ENCODE assay signal across 32 mouse cellular contexts in the genomic region with DNA sequence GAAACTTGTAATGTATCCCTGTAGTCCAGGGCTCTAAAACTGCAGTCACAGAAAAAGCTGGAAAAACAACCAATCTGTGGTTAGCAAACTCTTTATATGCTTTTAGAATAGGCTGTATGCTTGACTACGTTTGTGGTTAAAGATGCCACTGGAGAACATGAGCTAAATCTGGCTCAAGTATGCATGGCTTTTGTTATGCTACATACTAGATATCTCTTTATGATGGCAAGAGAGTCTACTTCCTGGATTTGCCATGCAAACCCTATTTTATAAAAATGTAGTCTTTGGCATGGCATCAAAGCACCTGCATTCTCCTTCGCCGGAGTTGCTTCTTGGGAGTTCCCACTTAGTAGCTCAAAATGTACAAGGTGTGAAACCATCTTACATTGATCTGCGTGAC.
"Had no signal": no experiment of that assay in that cellular context is flagged by ENCODE, and none has a peak within 500 bp of the region (broad histone marks: within the 10 kb centered on the region; RNA-seq: fewer than 3 reads in every experiment).

No protein-coding gene starts in this region.

- ATAC-seq: liver, embryonic 12.5 days; liver, postnatal 0 days; lung, postnatal 0 days; midbrain, embryonic 13.5 days; midbrain, embryonic 15.5 days; midbrain, embryonic 16.5 days had no signal

- H3K27me3 ChIP-seq: limb, embryonic 12.5 days; limb, embryonic 13.5 days; limb, embryonic 15.5 days; liver, embryonic 12.5 days; liver, embryonic 13.5 days; liver, embryonic 15.5 days; lung, embryonic 15.5 days; megakaryocyte, embryonic 14.5 days; midbrain, embryonic 12.5 days; midbrain, embryonic 13.5 days; midbrain, embryonic 15.5 days; neural tube, embryonic 12.5 days had no signal

- H3K4me2 ChIP-seq: limb, embryonic 12.5 days; limb, embryonic 13.5 days; limb, embryonic 15.5 days; liver, embryonic 11.5 days; liver, embryonic 12.5 days; liver, embryonic 13.5 days; liver, embryonic 15.5 days; lung, embryonic 14.5 days; lung, embryonic 15.5 days; midbrain, embryonic 11.5 days; midbrain, embryonic 12.5 days; midbrain, embryonic 13.5 days; midbrain, embryonic 15.5 days; neural tube, embryonic 12.5 days had no signal

- H3K9ac ChIP-seq: limb, embryonic 12.5 days; limb, embryonic 13.5 days; limb, embryonic 15.5 days; liver, embryonic 12.5 days; liver, embryonic 13.5 days; liver, embryonic 14.5 days; liver, embryonic 15.5 days; liver, postnatal 0 days; lung, embryonic 14.5 days; lung, embryonic 15.5 days; midbrain, embryonic 12.5 days; midbrain, embryonic 13.5 days; midbrain, embryonic 15.5 days; neural tube, embryonic 12.5 days had no signal

- H3K4me3 ChIP-seq: limb, embryonic 10.5 days; limb, embryonic 12.5 days; limb, embryonic 13.5 days; limb, embryonic 15.5 days; liver, embryonic 12.5 days; liver, embryonic 13.5 days; liver, embryonic 15.5 days; lung, embryonic 15.5 days; megakaryocyte, embryonic 14.5 days; midbrain, embryonic 10.5 days; midbrain, embryonic 12.5 days; midbrain, embryonic 13.5 days; midbrain, embryonic 15.5 days; myocyte; neural tube, embryonic 12.5 days had no signal

- DNase-seq: left cerebral cortex, postnatal 4 days; liver; liver, embryonic 13.5 days; liver, postnatal 0 days; lung, adult 18-20 months; lung, adult 2 months; lung, embryonic 14.5 days; lung, postnatal 10 days; lung, postnatal 14 days; lung, postnatal 36 days; lung, postnatal 4 days; midbrain, embryonic 14.5 days had no signal

- H3K36me3 ChIP-seq: limb, embryonic 10.5 days; limb, embryonic 12.5 days; limb, embryonic 13.5 days; limb, embryonic 15.5 days; liver, embryonic 12.5 days; liver, embryonic 13.5 days; liver, embryonic 15.5 days; lung, embryonic 15.5 days; midbrain, embryonic 10.5 days; midbrain, embryonic 12.5 days; midbrain, embryonic 13.5 days; midbrain, embryonic 15.5 days; neural tube, embryonic 12.5 days had no signal

- H3K27ac ChIP-seq: limb, embryonic 10.5 days; limb, embryonic 12.5 days; limb, embryonic 13.5 days; limb, embryonic 15.5 days; liver, embryonic 12.5 days; liver, embryonic 13.5 days; liver, embryonic 14.5 days; liver, embryonic 15.5 days; lung, embryonic 15.5 days; macrophage; midbrain, embryonic 10.5 days; midbrain, embryonic 12.5 days; midbrain, embryonic 13.5 days; midbrain, embryonic 15.5 days; neural tube, embryonic 12.5 days had no signal

- H3K9me3 ChIP-seq: limb, embryonic 10.5 days; limb, embryonic 12.5 days; limb, embryonic 13.5 days; limb, embryonic 15.5 days; liver, embryonic 12.5 days; liver, embryonic 13.5 days; liver, embryonic 15.5 days; lung, embryonic 15.5 days; midbrain, embryonic 10.5 days; midbrain, embryonic 12.5 days; midbrain, embryonic 13.5 days; midbrain, embryonic 15.5 days; neural tube, embryonic 12.5 days had no signal

- H3K4me1 ChIP-seq: liver, embryonic 12.5 days; liver, embryonic 13.5 days; liver, embryonic 15.5 days; lung, embryonic 15.5 days; megakaryocyte, embryonic 14.5 days; midbrain, embryonic 13.5 days; midbrain, embryonic 15.5 days; neural tube, embryonic 12.5 days had no signal
